Mouse (Mus musculus) liver, embryonic 14.5 days (tissue): ENCODE data around the gene Ankrd1. TPM values are rescaled to one million over a fixed set of nuclear protein-coding genes. Genes with fewer than 3 reads are reported as not detected.

ENCODE experiments used
- ATAC-seq: fragments of 200-750 bp; cut with Nextera tagmentation; 2 replicates; pipeline ENCODE4 v1.8.0; 2017; ENCODE audit warnings: moderate number of reproducible peaks, mild to moderate bottlenecking, moderate library complexity; ENCODE audit not compliant: insufficient read depth
- DNase-seq, 3 experiments: peaks; one replicate each; pipeline ENCODE4 v3.0.0-alpha.2; 2012 to 2013; ENCODE audit warnings: low read depth in 3 of 3, low spot score in 3 of 3
- H3K27ac ChIP-seq: fragments of 300-500 bp; sonication (generic); 2 replicates; pipeline ENCODE4 v1.5.1; 2014; ENCODE audit warnings: moderate library complexity, mild to moderate bottlenecking, control low read depth, inconsistent platforms
- H3K27me3 ChIP-seq: fragments of 300-500 bp; sonication (generic); 2 replicates; pipeline ENCODE4 v1.6.1; 2014; ENCODE audit warnings: mild to moderate bottlenecking, low read length, moderate library complexity; ENCODE audit not compliant: control insufficient read depth, insufficient read depth
- H3K36me3 ChIP-seq: fragments of 300-500 bp; sonication (generic); replicated peaks from 2 replicates; pipeline ENCODE4 v1.6.1; 2014; ENCODE audit warnings: low read depth; ENCODE audit not compliant: control insufficient read depth, insufficient read depth
- H3K4me1 ChIP-seq, 2 experiments: fragments of 200-500 bp in 1 of 2; fragments of 300-500 bp in 1 of 2; sonication (generic) in 1 of 2; replicated peaks; 2 replicates each; pipeline ENCODE4 v1.6.1; 2012 to 2014; ENCODE audit warnings: antibody characterized with exemption in 1 of 2, inconsistent platforms in 1 of 2, low read length in 1 of 2; ENCODE audit not compliant: control insufficient read depth in 2 of 2, insufficient read depth in 2 of 2
- H3K4me2 ChIP-seq: fragments of 300-500 bp; sonication (generic); 2 replicates; pipeline ENCODE4 v1.6.1; 2014; ENCODE audit warnings: low read depth, mild to moderate bottlenecking, control low read depth, moderate library complexity
- H3K4me3 ChIP-seq, 2 experiments: fragments of 200-500 bp in 1 of 2; fragments of 300-500 bp in 1 of 2; sonication (generic) in 1 of 2; 2 replicates each; pipeline ENCODE4 v1.5.1; 2012 to 2014; ENCODE audit warnings: low read depth in 2 of 2, low read length in 2 of 2, mild to moderate bottlenecking in 2 of 2, control low read depth in 1 of 2, inconsistent platforms in 1 of 2, moderate library complexity in 1 of 2; ENCODE audit not compliant: insufficient read depth in 1 of 2
- H3K9ac ChIP-seq: fragments of 300-500 bp; sonication (generic); replicated peaks from 2 replicates; pipeline ENCODE4 v1.6.1; 2014; ENCODE audit warnings: mild to moderate bottlenecking, control low read depth, moderate library complexity
- H3K9me3 ChIP-seq: fragments of 300-500 bp; sonication (generic); 2 replicates; pipeline ENCODE4 v1.6.1; 2016; ENCODE audit warnings: low read length, mixed read lengths; ENCODE audit not compliant: control insufficient read depth
- CTCF ChIP-seq: IDR thresholded peaks from 2 replicates; pipeline ENCODE4 v1.5.1; 2016; ENCODE audit warnings: antibody characterized with exemption, low read depth, control low read depth
- EP300 ChIP-seq: IDR thresholded peaks from 2 replicates; pipeline ENCODE4 v1.6.1; 2016; ENCODE audit warnings: antibody characterized with exemption, low read depth
- WGBS: fragments of 180-500 bp; shearing (Covaris S2); extraction: QIAGEN DNeasy Blood & Tissue Kit; methylation state at CpG from one replicate; pipeline ENCODE4 v1.1.7; 2014; ENCODE audit not compliant: insufficient replicate concordance; 5-methylcytosine and 5-hydroxymethylcytosine counted together
- polyA plus RNA-seq, 2 experiments: library from polyadenylated mRNA; depleted of rRNA in 1 of 2; stranded (reverse) in 1 of 2; unstranded in 1 of 2; fragments of >200 nt; fragmentation: Nextera tagmentation in 1 of 2; extraction: Ambion mirVana in 1 of 2; gene quantifications; 2 replicates each; pipeline versions ENCODE4 v1.2.1 to v1.2.3; 2012 to 2014

Gene Ankrd1
- polyA plus RNA-seq, 2 experiments = 0.06 to 0.10 TPM

DNA sequence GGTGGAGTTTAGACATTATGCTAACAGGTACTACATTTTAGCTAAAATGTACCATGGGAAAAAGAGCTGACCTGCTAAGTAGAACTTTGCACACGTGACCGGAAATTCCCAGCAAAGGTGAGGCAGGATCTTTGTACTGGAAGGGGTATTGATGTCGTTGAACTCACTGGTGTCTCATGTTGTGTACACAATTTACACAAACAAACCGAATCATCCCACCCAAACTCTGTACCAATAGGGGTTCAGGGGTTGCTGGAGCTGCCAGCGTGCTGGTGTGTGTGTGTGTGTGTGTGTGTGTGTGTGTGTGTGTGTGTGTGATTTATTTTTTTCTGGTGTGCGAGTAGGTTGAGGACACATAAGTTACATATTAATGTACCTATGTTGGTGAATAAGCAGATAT, 13.2 kb upstream of the Ankrd1 start:
- Histone ChIP-seq H3K36me3 (no peaks in the 10 kb centered on the region), H3K4me1 (no peaks in the 10 kb centered on the region), H3K4me2 (no peak overlapping the region), H3K9me3 (no peaks in the 10 kb centered on the region), H3K27me3 (no peaks in the 10 kb centered on the region), H3K9ac (no peak overlapping the region), H3K27ac (no peak overlapping the region), H3K4me3 (no peak overlapping the region)
- TF ChIP-seq EP300 (no peak), CTCF (no peak)
- ATAC-seq (no peak), DNase-seq (no peak)
- 68% methylated on average over 6 of the region's 6 CpGs for WGBS

DNA sequence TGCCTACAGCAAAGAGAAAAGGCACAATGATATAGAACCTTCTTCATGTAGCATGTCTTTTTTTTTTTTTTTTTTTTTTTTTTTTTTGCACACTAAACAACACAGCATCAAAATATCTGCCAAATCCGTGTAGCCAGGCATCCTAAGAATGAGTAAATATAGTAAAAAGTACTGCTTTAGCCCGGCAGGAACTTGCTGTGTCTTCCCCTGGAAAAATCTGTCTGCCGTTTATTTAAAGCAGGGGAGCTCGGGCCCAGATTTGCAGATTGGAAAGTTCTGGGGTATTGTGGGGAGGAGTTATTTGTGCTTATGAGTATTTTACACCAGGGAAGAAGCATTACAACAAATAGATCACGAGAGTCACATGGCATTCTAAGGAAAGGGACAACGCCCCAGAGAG, 12.1 kb upstream of the Ankrd1 start:
- H3K4me2 ChIP-seq = no peak overlapping the region
- H3K9me3 ChIP-seq = no peaks in the 10 kb centered on the region
- ATAC-seq = no peak
- TF ChIP-seq CTCF (no peak), EP300 (no peak)
- DNase-seq = no peak
- WGBS = 44% methylated on average over 6 of the region's 6 CpGs
- H3K27ac ChIP-seq = no peak overlapping the region
- H3K4me1 ChIP-seq = no peaks in the 10 kb centered on the region
- H3K9ac ChIP-seq = no peak overlapping the region
- H3K4me3 ChIP-seq = no peak overlapping the region
- no peaks in the 10 kb centered on the region for H3K36me3 ChIP-seq
- H3K27me3 ChIP-seq = no peaks in the 10 kb centered on the region

DNA sequence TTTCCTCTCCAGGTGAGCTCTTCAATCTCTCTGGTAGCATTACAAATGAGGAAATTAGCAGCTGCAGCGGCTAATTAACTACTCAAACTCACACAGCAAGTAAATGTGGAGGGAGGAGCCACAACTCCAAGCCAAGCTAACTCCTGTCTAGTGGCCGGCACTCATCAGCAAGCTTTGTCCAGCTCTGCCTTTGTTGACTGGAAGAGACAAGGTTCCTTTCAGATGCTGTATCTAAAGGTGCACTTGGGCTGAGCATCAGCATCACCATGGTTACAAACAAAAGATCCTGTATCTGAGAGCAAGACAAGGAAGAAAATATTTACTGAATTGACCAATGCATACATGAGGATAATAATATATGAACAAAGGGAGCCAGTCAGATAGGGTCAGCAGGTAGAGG, 10.3 kb upstream of the Ankrd1 start:
- no peak for DNase-seq
- WGBS = 28% methylated on average over 2 of the region's 2 CpGs
- ATAC-seq = no peak

DNA sequence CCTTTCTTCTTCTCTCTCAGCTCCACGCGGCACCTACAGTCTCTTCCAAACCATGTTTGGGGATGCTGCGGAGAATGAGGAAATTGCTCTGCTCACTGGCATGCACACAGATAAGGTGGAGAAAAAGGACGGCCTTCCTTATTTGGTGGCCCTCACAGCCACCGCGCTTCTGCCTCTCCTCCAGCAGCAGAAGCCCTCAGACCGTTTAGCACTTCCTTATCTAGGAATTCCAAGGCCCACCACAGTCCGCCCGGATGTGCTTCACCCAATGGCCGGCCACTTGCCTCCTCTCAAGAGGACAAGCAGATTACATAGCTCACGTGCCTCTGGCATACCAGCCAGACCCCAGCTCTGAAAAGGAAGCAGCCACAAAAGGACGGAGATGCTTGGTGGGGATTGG, 9.7 kb upstream of the Ankrd1 start:
- DNase-seq (no peak), ATAC-seq (peak; percentile 52; the same call in 1 of the 2 replicates)
- peak overlapping the region; percentile 26 for H3K4me2 ChIP-seq
- no peaks in the 10 kb centered on the region for H3K4me1 ChIP-seq
- H3K27me3 ChIP-seq = no peaks in the 10 kb centered on the region
- no peaks in the 10 kb centered on the region for H3K36me3 ChIP-seq
- WGBS = 3% methylated on average over 12 of the region's 12 CpGs
- H3K9me3 ChIP-seq = no peaks in the 10 kb centered on the region
- no peak overlapping the region for H3K27ac ChIP-seq
- no peak overlapping the region for H3K9ac ChIP-seq
- TF ChIP-seq EP300 = no peak
- no peak overlapping the region for H3K4me3 ChIP-seq

More for the DNA sequence above, 10.3 kb upstream of the Ankrd1 start:
- TF ChIP-seq EP300 = no peak
- TF ChIP-seq CTCF = no peak
- no peak overlapping the region for H3K9ac ChIP-seq
- no peak overlapping the region for H3K4me3 ChIP-seq
- H3K4me2 ChIP-seq = no peak overlapping the region
- H3K9me3 ChIP-seq = no peaks in the 10 kb centered on the region
- H3K27me3 ChIP-seq = no peaks in the 10 kb centered on the region
- H3K36me3 ChIP-seq = no peaks in the 10 kb centered on the region
- no peak overlapping the region for H3K27ac ChIP-seq
- H3K4me1 ChIP-seq = no peaks in the 10 kb centered on the region

DNA sequence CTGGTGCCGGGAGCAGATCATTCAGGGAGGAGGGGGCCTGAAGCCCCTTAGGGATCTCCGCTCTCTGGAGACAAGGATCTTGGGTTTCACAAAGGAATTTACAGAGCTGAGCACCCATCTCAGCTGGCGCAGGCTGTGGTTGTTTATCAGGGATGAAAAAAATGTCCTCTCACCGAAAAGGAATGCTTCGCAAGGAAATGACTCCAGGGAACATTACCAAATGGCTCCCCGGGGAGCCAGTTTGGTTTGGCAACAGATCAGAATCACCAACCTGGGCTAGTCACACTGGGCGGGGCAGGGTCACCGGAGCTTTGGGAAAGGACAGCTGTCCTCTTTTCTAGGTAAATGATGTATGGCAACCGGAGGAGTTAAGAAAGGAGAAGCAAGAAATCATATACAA, 9.3 kb upstream of the Ankrd1 start:
- H3K9ac ChIP-seq = no peak overlapping the region
- DNase-seq = no peak
- no peaks in the 10 kb centered on the region for H3K4me1 ChIP-seq
- H3K4me2 ChIP-seq = peak overlapping the region; percentile 26
- H3K27ac ChIP-seq = no peak overlapping the region
- TF ChIP-seq CTCF (no peak), EP300 (no peak)
- no peak for ATAC-seq
- no peaks in the 10 kb centered on the region for H3K9me3 ChIP-seq
- 13% methylated on average over 9 of the region's 9 CpGs for WGBS
- no peaks in the 10 kb centered on the region for H3K36me3 ChIP-seq
- H3K4me3 ChIP-seq = no peak overlapping the region
- no peaks in the 10 kb centered on the region for H3K27me3 ChIP-seq
